Mouse (Mus musculus) heart, postnatal 0 days (tissue): ENCODE measurements around the gene Fpgs. TPM values are rescaled to one million over a fixed set of nuclear protein-coding genes. Genes with fewer than 3 reads are reported as not detected.

Experiments used
- ATAC-seq: fragments of 200-750 bp; cut with Nextera tagmentation; 2 replicates; pipeline ENCODE4 v1.8.0; 2017; ENCODE audit warnings: low read depth, moderate number of reproducible peaks, moderate library complexity; ENCODE audit not compliant: insufficient read depth
- DNase-seq: peaks from one replicate; pipeline ENCODE4 v3.0.0-alpha.2; 2016; ENCODE audit warnings: low spot score
- H3K27ac ChIP-seq: fragments of 300-500 bp; sonication (generic); 2 replicates; pipeline ENCODE4 v1.5.1; 2014; ENCODE audit warnings: low read depth, mild to moderate bottlenecking
- H3K27me3 ChIP-seq: fragments of 300-500 bp; sonication (generic); 2 replicates; pipeline ENCODE4 v1.6.1; 2014; ENCODE audit warnings: low read length, mixed read lengths; ENCODE audit not compliant: control insufficient read depth, insufficient read depth
- H3K36me3 ChIP-seq: fragments of 300-500 bp; sonication (generic); replicated peaks from 2 replicates; pipeline ENCODE4 v1.6.1; 2014; ENCODE audit warnings: low read length, mixed read lengths; ENCODE audit not compliant: control insufficient read depth, insufficient read depth
- H3K4me1 ChIP-seq: fragments of 300-500 bp; sonication (generic); 2 replicates; pipeline ENCODE4 v1.6.1; 2014; ENCODE audit warnings: antibody characterized with exemption; ENCODE audit not compliant: control insufficient read depth, insufficient read depth
- H3K4me2 ChIP-seq: fragments of 300-500 bp; sonication (generic); 2 replicates; pipeline ENCODE4 v1.6.1; 2014; ENCODE audit warnings: low read depth, mild to moderate bottlenecking, low read length, moderate library complexity
- H3K4me3 ChIP-seq: fragments of 300-500 bp; sonication (generic); 2 replicates; pipeline ENCODE4 v1.5.1; 2014; ENCODE audit warnings: low read depth, low read length
- H3K9ac ChIP-seq: fragments of 300-500 bp; sonication (generic); replicated peaks from 2 replicates; pipeline ENCODE4 v1.6.1; 2014; ENCODE audit warnings: low read depth, low read length, mixed read lengths
- H3K9me3 ChIP-seq: fragments of 300-500 bp; sonication (generic); replicated peaks from 2 replicates; pipeline ENCODE4 v1.6.1; 2016; ENCODE audit warnings: low read length; ENCODE audit not compliant: control insufficient read depth
- CTCF ChIP-seq: IDR thresholded peaks from 2 replicates; pipeline ENCODE4 v1.5.1; 2016; ENCODE audit warnings: antibody characterized with exemption, control low read depth, low read depth
- EP300 ChIP-seq: IDR thresholded peaks from 2 replicates; pipeline ENCODE4 v1.6.1; 2016; ENCODE audit warnings: antibody characterized with exemption, low read depth
- WGBS: fragments of 180-500 bp; shearing (Covaris S2); extraction: QIAGEN DNeasy Blood & Tissue Kit; methylation state at CpG from one replicate; pipeline ENCODE4 v1.1.7; 2014; 5-methylcytosine and 5-hydroxymethylcytosine counted together
- polyA plus RNA-seq: library from polyadenylated mRNA; unstranded; fragments of >200 nt; fragmentation: Nextera tagmentation; extraction: Ambion mirVana; gene quantifications from 2 replicates; pipeline ENCODE4 v1.2.1, GENCODE M21; 2015
- total RNA-seq: library from RNA; depleted of rRNA; stranded (reverse); fragments of >200 nt; gene quantifications from 2 replicates; pipeline ENCODE4 v1.2.3, GENCODE M21; 2014; ENCODE audit warnings: low replicate concordance

Fpgs gene
- total and polyA plus RNA-seq, 2 experiments from 2014 or later: 10.9 to 13.6 TPM

GRCm38 (mm10) chr2:32694691-32695090 lies 9.3 kb downstream of the Fpgs start:
- H3K4me1 ChIP-seq: peaks cover 9% of the 10 kb centered on the region; the same call in 1 of the 2 replicates
- WGBS: 79% methylated on average over 12 of the region's 12 CpGs
- ATAC-seq (no peak), DNase-seq (no peak)
- H3K4me2 ChIP-seq: peak overlapping the region; percentile 97
- H3K27ac ChIP-seq: no peak overlapping the region
- no peak overlapping the region for H3K9ac ChIP-seq
- no peaks in the 10 kb centered on the region for H3K27me3 ChIP-seq
- H3K36me3 ChIP-seq: no peaks in the 10 kb centered on the region
- TF ChIP-seq CTCF (no peak), EP300 (no peak)
- peak overlapping the region; percentile 71 for H3K4me3 ChIP-seq
- no peaks in the 10 kb centered on the region for H3K9me3 ChIP-seq

GRCm38 (mm10) chr2:32693823-32694411 lies 10.0 kb downstream of the Fpgs start:
- Histone ChIP-seq H3K4me3 (peak overlapping the region; percentile 71), H3K9me3 (no peaks in the 10 kb centered on the region), H3K4me1 (peaks cover 9% of the 10 kb centered on the region; the same call in 1 of the 2 replicates), H3K9ac (peak overlapping the region; percentile 85), H3K36me3 (no peaks in the 10 kb centered on the region), H3K27me3 (no peaks in the 10 kb centered on the region), H3K4me2 (peak overlapping the region; percentile 97), H3K27ac (peak overlapping the region; percentile 75)
- ATAC-seq (peak; percentile 97), DNase-seq (peak; percentile 96)
- under 1% methylated on average over 51 of the region's 51 CpGs for WGBS
- TF ChIP-seq EP300: no peak
- TF ChIP-seq CTCF: peak; percentile 80

GRCm38 (mm10) chr2:32693282-32693681 lies 10.7 kb downstream of the Fpgs start:
- DNase-seq (no peak), ATAC-seq (no peak)
- no peak for TF ChIP-seq CTCF
- TF ChIP-seq EP300: no peak
- 18% methylated on average over 7 of the region's 7 CpGs for WGBS
- Histone ChIP-seq H3K9me3 (no peaks in the 10 kb centered on the region), H3K9ac (peak overlapping the region; percentile 85), H3K27me3 (no peaks in the 10 kb centered on the region), H3K36me3 (no peaks in the 10 kb centered on the region), H3K4me2 (peak overlapping the region; percentile 97), H3K27ac (no peak overlapping the region), H3K4me3 (peak overlapping the region; percentile 71), H3K4me1 (peaks cover 9% of the 10 kb centered on the region; the same call in 1 of the 2 replicates)

DNA sequence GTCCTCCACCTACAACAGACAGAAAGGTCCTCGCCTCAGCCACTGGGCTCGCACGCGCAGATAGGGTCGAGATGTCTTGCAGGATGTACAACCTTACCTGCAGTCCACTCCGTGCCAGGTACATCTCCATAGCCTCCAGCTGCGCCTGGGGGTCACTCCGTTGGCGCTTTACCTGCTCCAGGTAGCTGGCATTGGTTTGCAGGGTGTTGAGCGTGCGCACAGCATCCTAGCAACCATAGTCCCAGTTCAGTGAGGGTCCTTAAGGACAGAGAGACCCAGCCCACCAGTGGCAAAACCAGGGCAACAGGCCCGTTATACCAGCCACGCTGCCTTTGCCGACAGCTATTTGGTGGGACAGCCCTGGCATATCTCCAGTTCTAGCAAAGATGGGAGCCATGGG lies 11.4 kb downstream of the Fpgs start:
- no peak overlapping the region for H3K4me3 ChIP-seq
- 95% methylated on average over 14 of the region's 14 CpGs for WGBS
- H3K36me3 ChIP-seq: no peaks in the 10 kb centered on the region; the same call in 1 of the 2 replicates
- no peak overlapping the region for H3K27ac ChIP-seq
- H3K27me3 ChIP-seq: no peaks in the 10 kb centered on the region
- H3K9ac ChIP-seq: no peak overlapping the region
- H3K9me3 ChIP-seq: no peaks in the 10 kb centered on the region
- ATAC-seq (no peak), DNase-seq (no peak)
- peaks cover 9% of the 10 kb centered on the region; the same call in 1 of the 2 replicates for H3K4me1 ChIP-seq
- H3K4me2 ChIP-seq: no peak overlapping the region
- TF ChIP-seq CTCF: no peak
- no peak for TF ChIP-seq EP300

- 79% methylated on average over 11 of the region's 11 CpGs for WGBS
- Histone ChIP-seq H3K27me3 (no peaks in the 10 kb centered on the region), H3K4me2 (no peak overlapping the region), H3K36me3 (peaks cover 9% of the 10 kb centered on the region), H3K4me1 (peaks cover 9% of the 10 kb centered on the region; the same call in 1 of the 2 replicates), H3K4me3 (no peak overlapping the region), H3K9ac (no peak overlapping the region), H3K27ac (no peak overlapping the region), H3K9me3 (no peaks in the 10 kb centered on the region)
- TF ChIP-seq EP300 (no peak), CTCF (no peak)
- ATAC-seq (no peak), DNase-seq (no peak)
Observed at GRCm38 (mm10) chr2:32691041-32691440, 12.9 kb downstream of the Fpgs start.

GRCm38 (mm10) chr2:32689420-32689819 lies 14.5 kb downstream of the Fpgs start:
- no peak overlapping the region for H3K9ac ChIP-seq
- 21% methylated on average over 5 of the region's 5 CpGs for WGBS
- no peaks in the 10 kb centered on the region for H3K27me3 ChIP-seq
- DNase-seq (peak; percentile 88), ATAC-seq (peak; percentile 25)
- peaks cover 9% of the 10 kb centered on the region; the same call in 1 of the 2 replicates for H3K4me1 ChIP-seq
- TF ChIP-seq EP300 (no peak), CTCF (peak; percentile 100)
- H3K4me2 ChIP-seq: no peak overlapping the region
- peaks cover 24% of the 10 kb centered on the region for H3K36me3 ChIP-seq
- H3K4me3 ChIP-seq: no peak overlapping the region
- H3K9me3 ChIP-seq: no peaks in the 10 kb centered on the region
- no peak overlapping the region for H3K27ac ChIP-seq
